Mouse (Mus musculus) stomach, postnatal 0 days (tissue): ENCODE results near the gene Atg9b. TPM values are rescaled to one million over a fixed set of nuclear protein-coding genes. Genes with fewer than 3 reads are reported as not detected.
A peak's percentile ranks its signal among the peaks of the same experiment; 100 is the strongest.

ENCODE experiments used
- ATAC-seq: fragments of 200-750 bp; cut with Nextera tagmentation; 2 replicates; pipeline ENCODE4 v1.8.0; 2017; ENCODE audit not compliant: low FRiP score, low TSS enrichment
- DNase-seq: peaks from one replicate; pipeline ENCODE4 v3.0.0-alpha.2; 2016; ENCODE audit warnings: low spot score
- H3K27ac ChIP-seq: fragments of 300-500 bp; sonication (generic); replicated peaks from 2 replicates; pipeline ENCODE4 v1.5.1; 2014; ENCODE audit warnings: mild to moderate bottlenecking, control low read depth
- H3K27me3 ChIP-seq: fragments of 300-500 bp; sonication (generic); 2 replicates; pipeline ENCODE4 v1.6.1; 2014; ENCODE audit warnings: low read length; ENCODE audit not compliant: control insufficient read depth, insufficient read depth
- H3K36me3 ChIP-seq: fragments of 300-500 bp; sonication (generic); 2 replicates; pipeline ENCODE4 v1.6.1; 2014; ENCODE audit warnings: low read length, mixed read lengths; ENCODE audit not compliant: control insufficient read depth, insufficient read depth
- H3K4me1 ChIP-seq: fragments of 300-500 bp; sonication (generic); replicated peaks from 2 replicates; pipeline ENCODE4 v1.6.1; 2014; ENCODE audit warnings: antibody characterized with exemption; ENCODE audit not compliant: control insufficient read depth, insufficient read depth
- H3K4me2 ChIP-seq: fragments of 300-500 bp; sonication (generic); replicated peaks from 2 replicates; pipeline ENCODE4 v1.6.1; 2014; ENCODE audit warnings: low read depth, mild to moderate bottlenecking, control low read depth, moderate library complexity
- H3K4me3 ChIP-seq: fragments of 300-500 bp; sonication (generic); 2 replicates; pipeline ENCODE4 v1.5.1; 2014; ENCODE audit warnings: low read depth, low read length, control low read depth
- H3K9ac ChIP-seq: fragments of 300-500 bp; sonication (generic); 2 replicates; pipeline ENCODE4 v1.6.1; 2014; ENCODE audit warnings: mild to moderate bottlenecking, low read length, control low read depth, mixed read lengths
- H3K9me3 ChIP-seq: fragments of 300-500 bp; sonication (generic); 2 replicates; pipeline ENCODE4 v1.6.1; 2016; ENCODE audit warnings: low read length; ENCODE audit not compliant: control insufficient read depth
- CTCF ChIP-seq: IDR thresholded peaks from 2 replicates; pipeline ENCODE4 v1.5.1; 2016; ENCODE audit warnings: antibody characterized with exemption, low read depth, mild to moderate bottlenecking, moderate library complexity
- EP300 ChIP-seq: optimal IDR thresholded peaks from 2 replicates; pipeline ENCODE3; 2016; ENCODE audit warnings: antibody characterized with exemption
- WGBS: fragments of 180-500 bp; shearing (Covaris S2); extraction: QIAGEN DNeasy Blood & Tissue Kit; methylation state at CpG from one replicate; pipeline ENCODE4 v1.1.7; 2014; 5-methylcytosine and 5-hydroxymethylcytosine counted together
- polyA plus RNA-seq: library from polyadenylated mRNA; unstranded; fragments of >200 nt; fragmentation: Nextera tagmentation; extraction: Ambion mirVana; gene quantifications from 2 replicates; pipeline ENCODE4 v1.2.1, GENCODE M21; 2015

Atg9b gene
- polyA plus RNA-seq, 1 experiment from 2014 or later = 4.1 TPM

GRCm38 (mm10) chr5:24353327-24353726, 38.6 kb downstream of the Atg9b start:
- no peak for TF ChIP-seq CTCF
- TF ChIP-seq EP300 = no peak
- no peak overlapping the region for H3K9ac ChIP-seq
- peak overlapping the region; percentile 92; the same call in 1 of the 2 replicates for H3K27ac ChIP-seq
- H3K4me2 ChIP-seq = no peak overlapping the region
- 40% methylated on average over 4 of the region's 4 CpGs for WGBS
- DNase-seq (no peak), ATAC-seq (no peak)
- no peak overlapping the region for H3K4me3 ChIP-seq
- no peaks in the 10 kb centered on the region; the same call in 1 of the 2 replicates for H3K27me3 ChIP-seq
- H3K36me3 ChIP-seq = no peaks in the 10 kb centered on the region
- peaks cover 4% of the 10 kb centered on the region; the same call in 1 of the 2 replicates for H3K4me1 ChIP-seq
- no peaks in the 10 kb centered on the region for H3K9me3 ChIP-seq

- peak; percentile 61; the same call in 1 of the 2 replicates for ATAC-seq
- H3K4me2 ChIP-seq = peak overlapping the region; percentile 84
- no peaks in the 10 kb centered on the region for H3K36me3 ChIP-seq
- DNase-seq = peak; percentile 47
- H3K4me1 ChIP-seq = peaks cover 4% of the 10 kb centered on the region
- no peaks in the 10 kb centered on the region for H3K9me3 ChIP-seq
- no peaks in the 10 kb centered on the region; the same call in 1 of the 2 replicates for H3K27me3 ChIP-seq
- H3K4me3 ChIP-seq = peak overlapping the region; percentile 67
- H3K27ac ChIP-seq = peak overlapping the region; percentile 92
- TF ChIP-seq CTCF (no peak), EP300 (peak; percentile 45)
- 4% methylated on average over 24 of the region's 24 CpGs for WGBS
- peak overlapping the region; percentile 53 for H3K9ac ChIP-seq
These were observed 39.6 kb downstream of the Atg9b start for GRCm38 (mm10) chr5:24352251-24352859.

GRCm38 (mm10) chr5:24351701-24352171, 40.2 kb downstream of the Atg9b start:
- no peak for TF ChIP-seq EP300
- 0 out of 2 replicates have a peak, but pooled peaks have one; percentile 2 for TF ChIP-seq CTCF
- WGBS = 1% methylated on average over 23 of the region's 41 CpGs
- Histone ChIP-seq H3K36me3 (no peaks in the 10 kb centered on the region), H3K9me3 (no peaks in the 10 kb centered on the region), H3K27ac (peak overlapping the region; percentile 92), H3K27me3 (no peaks in the 10 kb centered on the region; the same call in 1 of the 2 replicates), H3K4me2 (peak overlapping the region; percentile 84), H3K4me1 (peaks cover 4% of the 10 kb centered on the region), H3K9ac (peak overlapping the region; percentile 71), H3K4me3 (peak overlapping the region; percentile 67)
- DNase-seq (peak; percentile 75), ATAC-seq (peak; percentile 76)

GRCm38 (mm10) chr5:24351278-24351677, 40.7 kb downstream of the Atg9b start, which contains the start of gene Kcnh2:
Gene Kcnh2 (minus strand): TSS chr5:24351604.
- ATAC-seq = peak; percentile 12
- no peaks in the 10 kb centered on the region for H3K9me3 ChIP-seq
- TF ChIP-seq CTCF (no peak), EP300 (no peak)
- H3K4me2 ChIP-seq = peak within 1 kb of the TSS; percentile 84
- H3K36me3 ChIP-seq = no peaks in the 10 kb centered on the region
- peak within 1 kb of the TSS; percentile 92 for H3K27ac ChIP-seq
- peak within 1 kb of the TSS; percentile 67 for H3K4me3 ChIP-seq
- H3K27me3 ChIP-seq = no peaks in the 10 kb centered on the region; the same call in 1 of the 2 replicates
- WGBS = 2% methylated on average over 29 of the region's 53 CpGs
- peak within 1 kb of the TSS; percentile 71 for H3K9ac ChIP-seq
- no peak for DNase-seq
- H3K4me1 ChIP-seq = peaks cover 4% of the 10 kb centered on the region

GRCm38 (mm10) chr5:24350531-24351250, 41.3 kb downstream of the Atg9b start:
- H3K4me2 ChIP-seq = peak overlapping the region; percentile 84
- peak overlapping the region; percentile 63; the same call in 1 of the 2 replicates for H3K27ac ChIP-seq
- peaks cover 4% of the 10 kb centered on the region for H3K4me1 ChIP-seq
- H3K27me3 ChIP-seq = no peaks in the 10 kb centered on the region; the same call in 1 of the 2 replicates
- ATAC-seq (no peak), DNase-seq (no peak)
- 40% methylated on average over 13 of the region's 15 CpGs for WGBS
- no peaks in the 10 kb centered on the region for H3K9me3 ChIP-seq
- peak overlapping the region; percentile 71 for H3K9ac ChIP-seq
- no peak for TF ChIP-seq EP300
- no peak for TF ChIP-seq CTCF
- H3K36me3 ChIP-seq = no peaks in the 10 kb centered on the region
- H3K4me3 ChIP-seq = peak overlapping the region; percentile 67
